Mouse (Mus musculus): ENCODE results near the gene Zfyve9. TPM values are rescaled to one million over a fixed set of nuclear protein-coding genes. Genes with fewer than 3 reads are reported as not detected.

Zfyve9 gene
- polyA plus RNA-seq, 1 experiment from 2014 or later = 8.4 TPM

DNA sequence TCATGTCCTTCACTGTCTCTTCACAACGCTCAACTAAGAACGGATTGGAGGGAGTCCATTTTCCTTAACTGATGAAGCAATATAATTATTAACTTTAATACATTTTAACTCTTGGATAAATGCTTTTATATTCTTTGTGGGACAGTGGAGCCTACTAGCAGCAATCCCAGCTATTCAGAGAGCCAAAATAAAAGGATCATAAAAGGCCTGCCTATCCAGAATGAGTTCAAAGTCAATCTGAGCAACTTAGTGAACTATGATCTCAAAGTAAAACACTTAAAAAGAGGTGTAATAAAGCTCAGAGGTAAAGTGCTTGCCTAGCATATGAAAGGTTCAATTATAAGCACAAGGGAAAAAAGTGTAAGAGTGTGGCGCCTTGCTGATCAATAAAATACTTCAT, 21.0 kb downstream of the Zfyve9 start:
- Histone ChIP-seq H3K36me3 (ENCODE audit: control insufficient read depth, insufficient read depth, low read length) (no peaks in the 10 kb centered on the region), H3K4me2 (replicated peaks; ENCODE audit: low read depth, low read length) (no peak overlapping the region), H3K4me1 (replicated peaks; ENCODE audit: control insufficient read depth, insufficient read depth, low read length) (no peaks in the 10 kb centered on the region), H3K4me3 (ENCODE audit: low read depth, low read length) (no peak overlapping the region), H3K27me3 (ENCODE audit: control insufficient read depth, insufficient read depth, low read length) (no peaks in the 10 kb centered on the region), H3K9ac (ENCODE audit: low read depth, low read length) (no peak overlapping the region), H3K27ac (ENCODE audit: low read depth, low read length) (no peak overlapping the region), H3K9me3 (ENCODE audit: control insufficient read depth, low read length) (no peaks in the 10 kb centered on the region)
- DNase-seq (ENCODE audit: low spot score) (no peak), ATAC-seq (ENCODE audit: low FRiP score) (no peak)
- 95% methylated on average over 3 of the region's 3 CpGs for WGBS

- 95% methylated on average over 3 of the region's 3 CpGs for WGBS
- H3K27ac ChIP-seq (ENCODE audit: low read depth, low read length) = no peak overlapping the region
- H3K27me3 ChIP-seq (ENCODE audit: control insufficient read depth, insufficient read depth, low read length) = no peaks in the 10 kb centered on the region
- DNase-seq (ENCODE audit: low spot score) (no peak), ATAC-seq (ENCODE audit: low FRiP score) (no peak)
- H3K9ac ChIP-seq (ENCODE audit: low read depth, low read length) = no peak overlapping the region
- no peaks in the 10 kb centered on the region for H3K4me1 ChIP-seq (replicated peaks; ENCODE audit: control insufficient read depth, insufficient read depth, low read length)
- no peak overlapping the region for H3K4me2 ChIP-seq (replicated peaks; ENCODE audit: low read depth, low read length)
- H3K9me3 ChIP-seq (ENCODE audit: control insufficient read depth, low read length) = no peaks in the 10 kb centered on the region
- H3K4me3 ChIP-seq (ENCODE audit: low read depth, low read length) = no peak overlapping the region
- H3K36me3 ChIP-seq (ENCODE audit: control insufficient read depth, insufficient read depth, low read length) = no peaks in the 10 kb centered on the region
Observed at GRCm38 (mm10) chr4:108746160-108746873, 34.3 kb downstream of the Zfyve9 start.

DNA sequence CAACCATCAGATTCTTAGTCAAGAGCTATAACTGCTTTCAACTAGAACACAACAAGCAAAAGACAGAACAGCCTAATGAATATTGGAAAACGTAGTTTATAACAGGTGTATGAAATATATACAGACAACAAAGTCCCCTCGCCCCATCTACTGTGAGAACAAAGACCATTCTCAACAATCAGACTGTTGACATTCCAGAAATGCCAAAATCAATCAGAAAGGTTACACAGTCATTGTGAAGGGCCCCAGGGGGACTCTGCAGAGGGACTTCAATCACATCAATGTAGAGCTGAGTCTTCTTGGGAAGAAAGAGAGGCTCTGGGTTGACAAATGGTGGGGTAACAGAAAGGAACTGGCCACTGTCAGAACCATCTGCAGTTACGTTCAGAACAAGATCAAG, 49.0 kb downstream of the Zfyve9 start:
- no peak overlapping the region for H3K4me3 ChIP-seq (ENCODE audit: low read depth, low read length)
- H3K27me3 ChIP-seq (ENCODE audit: control insufficient read depth, insufficient read depth, low read length) = no peaks in the 10 kb centered on the region
- H3K4me2 ChIP-seq (replicated peaks; ENCODE audit: low read depth, low read length) = no peak overlapping the region
- DNase-seq (ENCODE audit: low spot score) = no peak
- H3K36me3 ChIP-seq (ENCODE audit: control insufficient read depth, insufficient read depth, low read length) = no peaks in the 10 kb centered on the region
- 31% methylated on average over 3 of the region's 3 CpGs for WGBS
- no peak overlapping the region for H3K27ac ChIP-seq (ENCODE audit: low read depth, low read length)
- H3K4me1 ChIP-seq (replicated peaks; ENCODE audit: control insufficient read depth, insufficient read depth, low read length) = no peaks in the 10 kb centered on the region
- no peak overlapping the region for H3K9ac ChIP-seq (ENCODE audit: low read depth, low read length)
- no peaks in the 10 kb centered on the region for H3K9me3 ChIP-seq (ENCODE audit: control insufficient read depth, low read length)
- ATAC-seq (ENCODE audit: low FRiP score) = no peak

DNA sequence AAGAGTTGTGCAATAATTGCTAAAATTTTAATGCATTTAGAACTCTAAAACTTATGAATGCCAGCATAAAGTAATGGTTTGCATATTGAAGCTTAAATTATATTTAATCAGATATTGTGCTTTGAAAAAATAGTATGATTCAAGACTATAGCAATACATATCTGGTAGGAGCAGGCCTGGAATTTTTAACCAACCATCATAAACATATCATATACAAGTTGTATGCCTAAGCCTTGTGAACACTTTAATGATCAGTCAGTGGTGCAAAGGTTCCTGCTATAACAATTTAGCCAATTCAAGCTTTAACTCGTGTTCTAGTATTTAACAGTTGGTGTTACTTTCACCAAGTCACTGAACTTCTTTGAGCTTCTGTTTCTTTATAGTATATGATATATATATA, 50.1 kb downstream of the Zfyve9 start:
- Histone ChIP-seq H3K9me3 (ENCODE audit: control insufficient read depth, low read length) (no peaks in the 10 kb centered on the region), H3K27ac (ENCODE audit: low read depth, low read length) (no peak overlapping the region), H3K36me3 (ENCODE audit: control insufficient read depth, insufficient read depth, low read length) (no peaks in the 10 kb centered on the region), H3K4me1 (replicated peaks; ENCODE audit: control insufficient read depth, insufficient read depth, low read length) (no peaks in the 10 kb centered on the region), H3K4me2 (replicated peaks; ENCODE audit: low read depth, low read length) (no peak overlapping the region), H3K9ac (ENCODE audit: low read depth, low read length) (no peak overlapping the region), H3K4me3 (ENCODE audit: low read depth, low read length) (no peak overlapping the region), H3K27me3 (ENCODE audit: control insufficient read depth, insufficient read depth, low read length) (no peaks in the 10 kb centered on the region)
- WGBS = 84% methylated on average over 1 of the region's 1 CpGs
- ATAC-seq (ENCODE audit: low FRiP score) = no peak
- DNase-seq (ENCODE audit: low spot score) = no peak

- no peaks in the 10 kb centered on the region for H3K27me3 ChIP-seq (ENCODE audit: control insufficient read depth, insufficient read depth, low read length)
- H3K36me3 ChIP-seq (ENCODE audit: control insufficient read depth, insufficient read depth, low read length) = no peaks in the 10 kb centered on the region
- ATAC-seq (ENCODE audit: low FRiP score) = no peak
- no peak overlapping the region for H3K27ac ChIP-seq (ENCODE audit: low read depth, low read length)
- no peaks in the 10 kb centered on the region for H3K4me1 ChIP-seq (replicated peaks; ENCODE audit: control insufficient read depth, insufficient read depth, low read length)
- no peak overlapping the region for H3K4me3 ChIP-seq (ENCODE audit: low read depth, low read length)
- no peak for DNase-seq (ENCODE audit: low spot score)
- H3K9me3 ChIP-seq (ENCODE audit: control insufficient read depth, low read length) = no peaks in the 10 kb centered on the region
- WGBS = 91% methylated on average over 2 of the region's 2 CpGs
- H3K4me2 ChIP-seq (replicated peaks; ENCODE audit: low read depth, low read length) = no peak overlapping the region
- H3K9ac ChIP-seq (ENCODE audit: low read depth, low read length) = no peak overlapping the region
Observed at GRCm38 (mm10) chr4:108724102-108724501, 56.5 kb downstream of the Zfyve9 start.

DNA sequence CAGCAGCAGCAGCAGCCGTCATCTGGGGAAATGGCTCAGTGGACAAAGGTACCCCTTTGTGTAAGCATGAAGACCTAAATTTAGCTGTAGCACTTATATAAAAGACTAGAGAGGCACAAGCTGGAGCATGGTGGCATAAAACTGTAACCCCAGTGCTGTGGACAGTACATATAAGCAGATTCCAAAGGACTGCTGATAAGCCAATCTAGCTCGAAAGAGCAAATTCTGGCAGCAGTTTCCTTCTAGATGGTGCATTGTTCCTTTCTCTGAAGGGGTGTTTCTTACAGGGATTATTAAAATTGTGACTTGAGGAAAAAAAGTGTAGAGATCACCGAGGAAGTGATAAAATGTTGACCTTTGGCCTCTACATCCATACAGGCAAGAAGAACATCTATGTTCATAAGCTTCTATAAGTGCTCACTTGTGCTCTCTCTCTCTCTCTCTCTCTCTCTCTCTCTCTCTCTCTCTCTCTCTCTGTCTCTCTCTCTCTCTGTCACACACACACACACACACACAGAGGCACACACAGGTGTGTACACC, 59.3 kb downstream of the Zfyve9 start:
- no peak for DNase-seq (ENCODE audit: low spot score)
- Histone ChIP-seq H3K9me3 (ENCODE audit: control insufficient read depth, low read length) (no peaks in the 10 kb centered on the region), H3K4me3 (ENCODE audit: low read depth, low read length) (no peak overlapping the region), H3K9ac (ENCODE audit: low read depth, low read length) (no peak overlapping the region), H3K36me3 (ENCODE audit: control insufficient read depth, insufficient read depth, low read length) (no peaks in the 10 kb centered on the region), H3K4me1 (replicated peaks; ENCODE audit: control insufficient read depth, insufficient read depth, low read length) (no peaks in the 10 kb centered on the region), H3K27ac (ENCODE audit: low read depth, low read length) (no peak overlapping the region), H3K27me3 (ENCODE audit: control insufficient read depth, insufficient read depth, low read length) (no peaks in the 10 kb centered on the region), H3K4me2 (replicated peaks; ENCODE audit: low read depth, low read length) (no peak overlapping the region)
- WGBS = 92% methylated on average over 3 of the region's 3 CpGs
- ATAC-seq (ENCODE audit: low FRiP score) = no peak

- Histone ChIP-seq H3K4me3 (ENCODE audit: low read depth, low read length) (no peak within 1 kb of the TSS), H3K27me3 (ENCODE audit: control insufficient read depth, insufficient read depth, low read length) (no peaks in the 10 kb centered on the region), H3K4me2 (replicated peaks; ENCODE audit: low read depth, low read length) (no peak within 1 kb of the TSS), H3K9ac (ENCODE audit: low read depth, low read length) (no peak within 1 kb of the TSS), H3K4me1 (replicated peaks; ENCODE audit: control insufficient read depth, insufficient read depth, low read length) (no peaks in the 10 kb centered on the region), H3K9me3 (ENCODE audit: control insufficient read depth, low read length) (no peaks in the 10 kb centered on the region), H3K36me3 (ENCODE audit: control insufficient read depth, insufficient read depth, low read length) (no peaks in the 10 kb centered on the region), H3K27ac (ENCODE audit: low read depth, low read length) (no peak within 1 kb of the TSS)
- 90% methylated on average over 5 of the region's 5 CpGs for WGBS
- ATAC-seq (ENCODE audit: low FRiP score) (no peak), DNase-seq (ENCODE audit: low spot score) (no peak)
Observed at GRCm38 (mm10) chr4:108719349-108719748, 61.2 kb downstream of the Zfyve9 start, which contains the start of gene 3110021N24Rik. Gene 3110021N24Rik, plus strand, starts transcription at chr4:108719649.

- H3K4me1 ChIP-seq (replicated peaks; ENCODE audit: control insufficient read depth, insufficient read depth, low read length) = no peaks in the 10 kb centered on the region
- no peak overlapping the region for H3K4me3 ChIP-seq (ENCODE audit: low read depth, low read length)
- no peak overlapping the region for H3K27ac ChIP-seq (ENCODE audit: low read depth, low read length)
- DNase-seq (ENCODE audit: low spot score) (no peak), ATAC-seq (ENCODE audit: low FRiP score) (no peak)
- H3K4me2 ChIP-seq (replicated peaks; ENCODE audit: low read depth, low read length) = no peak overlapping the region
- no peaks in the 10 kb centered on the region for H3K36me3 ChIP-seq (ENCODE audit: control insufficient read depth, insufficient read depth, low read length)
- no peaks in the 10 kb centered on the region for H3K27me3 ChIP-seq (ENCODE audit: control insufficient read depth, insufficient read depth, low read length)
- H3K9me3 ChIP-seq (ENCODE audit: control insufficient read depth, low read length) = no peaks in the 10 kb centered on the region
- no peak overlapping the region for H3K9ac ChIP-seq (ENCODE audit: low read depth, low read length)
- 89% methylated on average over 5 of the region's 5 CpGs for WGBS
Observed at GRCm38 (mm10) chr4:108708209-108708608, 72.4 kb downstream of the Zfyve9 start.

GRCm38 (mm10) chr4:108696934-108697333, 83.7 kb downstream of the Zfyve9 start:
- no peaks in the 10 kb centered on the region for H3K36me3 ChIP-seq (ENCODE audit: control insufficient read depth, insufficient read depth, low read length)
- DNase-seq (ENCODE audit: low spot score) (peak; percentile 41), ATAC-seq (ENCODE audit: low FRiP score) (no peak)
- no peaks in the 10 kb centered on the region for H3K27me3 ChIP-seq (ENCODE audit: control insufficient read depth, insufficient read depth, low read length)
- 56% methylated on average over 3 of the region's 3 CpGs for WGBS
- H3K27ac ChIP-seq (ENCODE audit: low read depth, low read length) = no peak overlapping the region
- no peak overlapping the region for H3K4me2 ChIP-seq (replicated peaks; ENCODE audit: low read depth, low read length)
- no peak overlapping the region for H3K9ac ChIP-seq (ENCODE audit: low read depth, low read length)
- H3K4me3 ChIP-seq (ENCODE audit: low read depth, low read length) = no peak overlapping the region
- no peaks in the 10 kb centered on the region for H3K4me1 ChIP-seq (replicated peaks; ENCODE audit: control insufficient read depth, insufficient read depth, low read length)
- H3K9me3 ChIP-seq (ENCODE audit: control insufficient read depth, low read length) = no peaks in the 10 kb centered on the region
